Mouse (Mus musculus) spleen, adult 2 months (tissue): ENCODE measurements around the gene Stard3. TPM values are rescaled to one million over a fixed set of nuclear protein-coding genes. Genes with fewer than 3 reads are reported as not detected.

Experiments
- DNase-seq, 2 experiments: peaks; one replicate each; pipeline versions ENCODE4 v3.0.0 to v3.0.0-alpha.2; 2012 to 2021; ENCODE audit warnings: low spot score in 2 of 2, low read depth in 1 of 2
- H3K27ac ChIP-seq: fragments of 200-500 bp; 2 replicates; pipeline ENCODE4 v1.5.1; 2012; ENCODE audit warnings: low read length, inconsistent platforms; ENCODE audit not compliant: insufficient read depth
- H3K27me3 ChIP-seq: fragments of 200-500 bp; 2 replicates; pipeline ENCODE4 v1.6.1; 2012; ENCODE audit warnings: mild to moderate bottlenecking, moderate library complexity, low read length, inconsistent platforms; ENCODE audit not compliant: control insufficient read depth, insufficient read depth
- H3K36me3 ChIP-seq: fragments of 200-500 bp; 2 replicates; pipeline ENCODE4 v1.6.1; 2012; ENCODE audit warnings: mild to moderate bottlenecking, low read length, inconsistent platforms; ENCODE audit not compliant: control insufficient read depth, insufficient read depth
- H3K4me1 ChIP-seq: fragments of 200-500 bp; 2 replicates; pipeline ENCODE4 v1.6.1; 2011; ENCODE audit warnings: inconsistent platforms; ENCODE audit not compliant: control insufficient read depth, insufficient read depth, insufficient read length
- H3K4me3 ChIP-seq: fragments of 200-500 bp; 2 replicates; pipeline ENCODE4 v1.5.1; 2011; ENCODE audit warnings: mild to moderate bottlenecking, inconsistent platforms; ENCODE audit not compliant: insufficient read depth, insufficient read length; ENCODE audit errors: extremely low read depth
- CTCF ChIP-seq: fragments of 200-500 bp; IDR thresholded peaks from 2 replicates; pipeline ENCODE4 v1.5.1; 2011; ENCODE audit warnings: mild to moderate bottlenecking, inconsistent platforms; ENCODE audit not compliant: insufficient read depth, insufficient read length, insufficient replicate concordance; ENCODE audit errors: extremely low read depth
- POLR2A ChIP-seq: fragments of 200-500 bp; IDR thresholded peaks from 2 replicates; pipeline ENCODE4 v1.6.1; 2011; ENCODE audit warnings: low read depth, low read length, inconsistent platforms
- WGBS: fragments of 180-500 bp; shearing (Covaris S2); methylation state at CpG from one replicate; pipeline ENCODE4 v1.1.7; 2018; 5-methylcytosine and 5-hydroxymethylcytosine counted together
- polyA plus RNA-seq: library from polyadenylated mRNA; depleted of rRNA; stranded (reverse); fragments of >200 nt; gene quantifications from 2 replicates; pipeline ENCODE4 v1.2.3, GENCODE M21; 2012

The Stard3 gene
- polyA plus RNA-seq, 1 experiment = 70.7 TPM

DNA sequence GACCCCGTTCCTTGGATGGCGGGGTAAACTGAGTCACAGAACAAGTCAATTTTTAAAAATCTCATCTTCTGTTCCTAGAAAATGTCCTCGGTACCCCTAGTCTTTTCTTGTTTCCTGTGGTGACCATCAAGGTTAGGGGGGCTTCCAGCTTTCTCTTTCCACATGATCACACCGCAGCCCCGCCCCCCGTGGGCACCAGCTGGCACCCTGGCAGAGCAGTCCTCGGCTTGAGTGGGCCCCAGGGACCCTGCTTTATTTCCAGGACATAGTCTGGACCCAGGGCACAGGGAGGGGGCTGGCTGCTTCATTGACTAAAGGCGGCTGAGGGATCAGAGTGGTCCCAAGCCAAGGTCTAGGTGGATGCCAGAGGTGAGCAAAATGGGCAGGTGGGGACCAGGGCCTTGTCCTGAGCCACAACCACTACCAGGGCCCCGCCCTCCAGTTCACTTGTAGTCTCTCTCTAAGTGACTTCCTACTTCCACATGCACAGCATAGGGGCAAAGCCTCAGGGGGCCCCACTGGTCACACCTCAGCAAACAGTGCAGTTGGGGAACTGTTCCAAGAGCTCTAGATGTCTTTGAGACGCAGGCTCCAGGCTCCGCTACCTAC is 18.4 kb upstream of the Stard3 start:
- H3K36me3 ChIP-seq = no peaks in the 10 kb centered on the region
- H3K27me3 ChIP-seq = peaks cover 19% of the 10 kb centered on the region
- H3K4me3 ChIP-seq = no peak overlapping the region
- H3K4me1 ChIP-seq = peaks cover 8% of the 10 kb centered on the region
- DNase-seq = peak; percentile 29 to 43
- no peak overlapping the region for H3K27ac ChIP-seq
- 8% methylated on average over 11 of the region's 11 CpGs for WGBS
- TF ChIP-seq POLR2A (no peak), CTCF (no peak)

- WGBS = 21% methylated on average over 4 of the region's 4 CpGs
- peaks cover 14% of the 10 kb centered on the region for H3K27me3 ChIP-seq
- H3K27ac ChIP-seq = no peak overlapping the region
- H3K36me3 ChIP-seq = no peaks in the 10 kb centered on the region
- no peak for DNase-seq
- peaks cover 8% of the 10 kb centered on the region for H3K4me1 ChIP-seq
- TF ChIP-seq CTCF (no peak), POLR2A (no peak)
- no peak overlapping the region for H3K4me3 ChIP-seq
These were observed 17.6 kb upstream of the Stard3 start for GRCm38 (mm10) chr11:98340597-98340996.

DNA sequence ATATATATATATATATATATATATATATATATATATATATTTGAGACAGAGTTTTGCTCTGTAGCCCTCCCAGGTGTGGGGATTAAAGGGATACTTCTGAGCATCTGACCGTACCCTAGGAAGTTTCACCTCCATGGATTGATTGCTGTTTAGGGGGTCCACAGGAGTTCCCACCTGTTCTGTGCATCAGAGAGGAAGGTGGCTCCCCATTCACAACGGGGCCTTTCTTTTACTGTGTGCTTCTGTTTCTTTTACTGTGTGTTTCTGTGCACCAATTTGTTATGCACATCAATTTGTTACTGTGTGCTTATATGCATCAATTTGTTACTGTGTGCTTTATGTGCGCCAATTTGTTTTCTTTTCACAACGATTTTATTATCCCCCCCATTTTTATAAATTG is 17.0 kb upstream of the Stard3 start:
- 68% methylated on average over 4 of the region's 4 CpGs for whole genome bisulfite sequencing
- no peaks in the 10 kb centered on the region for H3K36me3 ChIP-seq
- no peak for DNase-seq
- TF ChIP-seq CTCF = no peak
- no peak for TF ChIP-seq POLR2A
- H3K4me3 ChIP-seq = no peak overlapping the region
- no peak overlapping the region for H3K27ac ChIP-seq
- peaks cover 16% of the 10 kb centered on the region for H3K27me3 ChIP-seq
- H3K4me1 ChIP-seq = peaks cover 8% of the 10 kb centered on the region

- DNase-seq = peak; percentile 70 to 79
- Histone ChIP-seq H3K27ac (no peak overlapping the region), H3K36me3 (no peaks in the 10 kb centered on the region), H3K27me3 (peaks cover 17% of the 10 kb centered on the region), H3K4me3 (no peak overlapping the region), H3K4me1 (peaks cover 8% of the 10 kb centered on the region)
- 7% methylated on average over 29 of the region's 29 CpGs for WGBS
- peak; percentile 99 for TF ChIP-seq CTCF
- no peak for TF ChIP-seq POLR2A
These were observed 15.9 kb upstream of the Stard3 start for GRCm38 (mm10) chr11:98342000-98342945.

GRCm38 (mm10) chr11:98345253-98345652 is 12.9 kb upstream of the Stard3 start:
- DNase-seq = peak in 1 of 2 experiments; percentile 75
- Histone ChIP-seq H3K27me3 (peaks cover 19% of the 10 kb centered on the region), H3K27ac (no peak overlapping the region), H3K4me1 (peaks cover 6% of the 10 kb centered on the region), H3K36me3 (no peaks in the 10 kb centered on the region), H3K4me3 (no peak overlapping the region)
- 2% methylated on average over 14 of the region's 14 CpGs for WGBS
- no peak for TF ChIP-seq POLR2A
- TF ChIP-seq CTCF = peak; percentile 67

GRCm38 (mm10) chr11:98346168-98346567 is 12.0 kb upstream of the Stard3 start:
- 19% methylated on average over 9 of the region's 9 CpGs for WGBS
- H3K27me3 ChIP-seq = peaks cover 19% of the 10 kb centered on the region
- no peaks in the 10 kb centered on the region for H3K36me3 ChIP-seq
- no peak overlapping the region for H3K27ac ChIP-seq
- H3K4me3 ChIP-seq = no peak overlapping the region
- no peak for DNase-seq
- TF ChIP-seq CTCF = no peak
- no peak for TF ChIP-seq POLR2A
- peaks cover 5% of the 10 kb centered on the region; the same call in 1 of the 2 replicates for H3K4me1 ChIP-seq
